Mouse (Mus musculus): Measurements from ENCODE around the gene Cenpf.
A peak's percentile ranks its signal among the peaks of the same experiment; 100 is the strongest.

Cenpf gene

DNA sequence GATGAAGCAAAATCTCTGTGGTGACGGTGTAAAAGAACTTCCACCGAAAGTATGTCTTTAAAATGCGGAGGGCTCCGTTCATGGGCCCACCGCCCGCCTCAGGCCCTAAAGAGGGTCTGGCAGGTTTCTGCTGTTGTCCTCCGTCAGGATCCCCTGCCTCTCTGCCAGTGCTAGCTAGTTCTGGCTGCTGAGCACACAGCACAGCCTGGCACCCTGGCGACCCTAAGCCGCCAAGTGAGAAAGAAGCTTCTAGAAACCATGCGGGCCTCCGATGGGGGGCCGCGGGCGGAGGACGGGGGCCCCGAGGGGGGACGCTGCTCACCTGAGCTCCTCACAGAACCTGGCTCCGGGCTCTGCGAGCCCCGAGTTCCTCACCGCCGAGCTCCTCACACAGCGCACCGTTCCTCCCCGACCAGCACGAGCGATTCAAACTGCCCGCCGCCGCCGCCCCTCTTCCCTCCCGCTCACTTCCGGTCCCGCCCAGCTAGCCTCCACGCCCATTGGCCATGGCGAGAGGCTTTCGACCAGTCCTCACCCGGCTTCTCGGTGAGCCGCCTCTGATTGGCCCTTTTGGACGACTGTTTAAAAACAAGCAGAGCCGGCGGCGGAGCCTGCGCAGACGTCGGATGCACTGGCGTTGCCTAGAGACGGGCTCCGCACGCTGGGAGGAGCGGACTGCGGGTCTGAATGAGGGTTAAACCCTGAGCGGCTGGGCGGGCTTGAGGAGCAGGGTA, at the start of gene Cenpf:
Cenpf (minus strand) TSS at position 433 of the 734 bp plus-strand sequence.
- DNase-seq (ENCODE audit: low read depth, low spot score), result peak; percentile 95

DNA sequence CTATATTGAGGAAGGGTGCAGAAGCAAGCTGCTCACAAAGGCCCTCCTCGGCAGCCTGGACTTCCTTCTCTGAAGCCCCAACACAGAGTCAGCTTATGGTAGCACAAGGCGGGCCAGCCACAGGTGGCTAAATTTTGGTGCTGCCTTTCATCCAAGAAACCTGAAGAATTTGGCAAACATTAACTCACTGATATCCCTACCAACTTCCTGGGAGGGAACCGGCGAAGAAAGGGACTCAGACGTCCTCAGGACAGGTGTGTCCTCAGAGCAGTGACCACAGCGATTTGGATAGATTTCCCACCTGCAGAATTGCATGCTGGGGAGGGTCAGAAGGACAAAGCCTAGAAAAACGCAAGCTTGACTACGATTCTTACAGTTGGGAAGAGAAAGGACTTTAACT, 44.3 kb upstream of the Cenpf start:
- no peak for DNase-seq (ENCODE audit: low read depth, low spot score)

DNA sequence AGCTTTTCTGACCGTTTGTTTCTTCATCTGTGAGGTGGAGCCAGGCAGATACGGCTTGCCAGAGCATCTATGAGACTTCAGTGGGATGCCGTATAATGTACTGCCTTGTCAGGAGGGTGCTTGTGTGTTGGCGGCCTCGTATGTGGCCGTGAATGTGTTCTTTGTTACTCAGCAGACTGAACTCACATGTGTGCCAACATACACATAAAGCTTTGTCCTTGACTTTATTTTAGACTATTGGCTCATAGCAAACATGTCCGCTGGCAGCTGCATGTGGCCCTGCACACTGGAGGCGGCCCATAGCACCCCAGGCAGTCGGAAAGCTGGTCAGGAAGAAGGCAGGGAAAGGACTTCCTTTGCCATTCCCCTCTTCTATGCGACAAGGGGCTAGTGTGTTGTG, 43.8 kb upstream of the Cenpf start:
- DNase-seq (ENCODE audit: low read depth, low spot score), result no peak

DNA sequence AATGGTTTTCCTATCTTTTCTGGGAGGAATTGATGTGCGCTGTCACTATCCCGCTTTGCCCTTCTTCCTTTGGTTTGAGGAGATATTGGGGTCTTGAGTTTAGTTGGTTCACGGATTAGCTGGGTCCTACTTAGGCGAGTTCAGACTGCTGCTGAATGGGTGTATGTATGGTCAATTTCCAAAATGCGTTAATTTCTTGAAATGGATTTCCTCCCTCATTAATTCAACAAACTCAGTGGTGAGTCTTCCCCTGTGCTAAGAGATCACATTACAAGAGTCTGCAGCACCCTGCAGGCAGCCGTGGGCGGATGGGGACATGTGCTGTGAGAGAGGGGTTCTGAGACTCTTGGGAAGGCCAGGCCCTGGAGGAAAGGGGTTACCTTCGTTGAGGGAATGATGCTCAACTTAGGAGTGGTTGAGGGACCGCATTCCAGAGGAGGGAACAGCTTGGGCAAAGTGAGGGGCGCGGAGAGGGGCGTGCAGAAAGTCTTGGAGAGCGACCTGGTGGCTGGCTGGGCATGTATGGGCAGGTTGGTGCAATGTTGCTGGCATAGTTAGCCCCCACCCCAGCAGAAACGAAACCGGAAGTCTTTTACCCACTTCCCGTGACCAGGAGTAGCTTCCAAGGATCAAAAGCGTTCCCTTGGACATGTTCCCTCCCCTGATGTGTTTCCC, 41.4 kb upstream of the Cenpf start:
- DNase-seq (ENCODE audit: low read depth, low spot score), result no peak

DNA sequence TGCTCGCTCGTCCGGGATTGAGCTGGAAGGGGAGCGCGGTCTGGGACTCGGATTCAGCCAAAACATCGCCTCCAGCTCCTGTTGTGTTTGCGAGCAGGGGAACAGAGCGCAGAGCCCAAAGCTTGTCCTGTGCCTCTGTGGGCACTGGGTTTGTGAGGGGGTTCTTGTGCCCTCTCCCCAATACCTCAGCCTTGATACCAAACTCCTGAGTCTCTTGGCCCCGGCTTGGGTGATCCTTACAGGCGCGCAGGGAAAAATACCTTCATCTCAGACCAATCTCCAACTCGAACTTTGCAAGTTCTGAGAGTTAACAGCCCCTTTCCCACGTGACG, 40.9 kb upstream of the Cenpf start:
- no peak for DNase-seq (ENCODE audit: low read depth, low spot score)

DNA sequence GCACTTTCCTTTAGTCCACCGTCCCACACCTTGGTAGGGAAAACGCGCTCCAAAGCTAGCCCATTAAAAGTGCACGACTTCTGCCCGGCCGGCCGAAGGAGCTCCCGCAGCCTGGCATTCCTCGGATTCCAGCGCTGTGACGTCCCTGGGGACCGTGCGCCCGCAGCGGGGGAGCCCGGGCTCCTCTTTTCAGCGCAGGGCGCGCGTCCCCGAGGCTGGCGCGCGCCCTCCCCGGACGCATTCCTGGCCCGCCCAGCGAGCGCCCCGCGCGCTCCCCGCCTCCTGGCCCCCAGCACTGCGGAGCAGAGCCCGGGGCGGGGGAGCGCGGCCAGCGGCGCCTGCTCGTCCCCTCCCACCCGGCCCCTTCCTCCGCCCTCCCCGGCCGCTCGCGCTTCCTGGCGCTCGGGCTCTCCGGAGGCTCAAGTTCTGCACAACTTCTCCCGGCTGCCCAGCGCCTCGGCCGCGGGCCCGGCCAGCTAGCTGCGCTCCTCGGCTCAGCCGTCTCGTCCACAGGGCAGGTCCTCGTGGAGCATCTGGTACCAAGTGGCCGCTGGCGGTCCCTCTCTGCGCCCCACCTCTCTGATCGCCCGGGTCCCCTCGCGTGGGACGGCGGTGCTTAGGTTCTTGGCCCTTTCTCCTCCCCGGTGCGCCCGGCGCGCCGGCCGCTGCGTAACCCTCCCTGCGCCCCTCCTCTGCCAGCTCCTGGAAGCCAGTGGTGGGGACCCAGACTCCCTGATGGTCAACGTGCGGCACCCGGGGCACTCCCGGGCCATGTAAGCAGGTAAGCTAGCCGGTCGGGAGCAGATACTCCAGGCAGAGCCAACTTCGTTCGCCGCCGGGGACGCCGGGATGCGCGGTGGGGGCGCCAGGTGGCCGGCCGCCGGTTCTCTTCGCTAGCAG, 40.2 kb upstream of the Cenpf start, which contains the start of gene Ptpn14:
Ptpn14 (plus strand) TSS at position 385 of the 900 bp plus-strand sequence.
- no peak for DNase-seq (ENCODE audit: low read depth, low spot score)

DNA sequence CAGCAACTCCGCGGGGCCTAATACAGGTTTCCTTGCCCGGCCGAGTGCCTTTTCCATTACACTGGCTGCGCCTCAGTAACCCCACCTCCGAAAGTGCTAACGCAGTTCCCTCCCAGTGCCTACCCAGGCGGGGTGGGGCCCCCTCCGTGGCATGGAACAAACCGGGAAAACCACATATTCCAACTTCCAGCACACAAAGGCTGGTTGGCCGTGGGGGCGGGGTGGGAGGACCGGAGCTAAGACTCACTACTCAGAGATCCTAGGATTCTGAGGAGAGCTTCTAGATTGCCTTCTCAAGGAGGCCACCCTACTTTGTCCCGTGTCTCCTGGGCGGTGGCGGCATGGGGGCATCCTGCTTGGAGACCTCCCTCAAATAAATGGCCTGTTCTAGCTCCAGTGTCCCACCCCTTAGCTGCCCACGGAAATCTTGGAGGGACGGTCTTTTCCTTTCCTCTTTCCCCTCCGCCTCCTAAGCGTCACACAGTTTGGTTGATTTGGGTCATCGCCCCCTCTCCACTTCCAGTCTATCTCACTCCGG, 39.5 kb upstream of the Cenpf start:
- DNase-seq (ENCODE audit: low read depth, low spot score), result no peak

DNA sequence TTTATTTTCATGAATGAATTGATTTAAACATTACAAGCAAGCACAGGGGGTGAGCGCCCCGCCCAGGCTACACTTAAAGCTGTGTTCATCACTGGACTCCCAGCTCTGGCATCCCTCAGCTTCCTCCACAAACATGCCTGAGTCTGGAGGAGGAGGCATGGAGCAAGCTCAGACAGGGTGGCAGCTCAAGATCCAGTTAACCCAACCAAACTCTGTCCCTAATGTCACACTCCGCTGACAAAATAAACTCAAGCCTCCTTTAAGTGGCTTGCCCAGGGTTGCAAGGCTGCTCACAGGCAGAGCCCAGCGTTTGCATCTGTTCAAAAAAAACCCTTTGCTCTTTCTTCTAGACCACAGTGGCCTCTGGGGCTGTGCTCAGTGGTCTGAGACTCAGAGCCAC, 38.2 kb upstream of the Cenpf start:
- no peak for DNase-seq (ENCODE audit: low read depth, low spot score)

DNA sequence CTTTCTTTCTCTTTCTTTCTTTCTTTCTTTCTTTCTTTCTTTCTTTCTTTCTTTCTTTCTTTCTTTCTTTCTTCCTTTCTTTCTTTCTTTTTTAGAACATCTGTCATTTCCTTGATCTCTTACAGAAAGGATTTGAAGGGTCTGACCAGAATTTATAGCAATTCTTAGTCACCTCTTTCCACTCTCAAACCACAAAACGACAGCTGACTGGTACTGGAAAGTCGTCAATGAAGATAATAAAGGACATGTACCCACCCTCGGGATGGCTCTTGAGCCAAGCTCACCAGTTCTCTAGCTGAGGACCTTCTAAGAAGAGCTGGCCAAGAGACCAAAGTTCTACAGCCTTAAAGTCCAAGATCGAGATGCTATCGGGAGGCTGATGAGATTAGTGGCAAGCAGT, 30.7 kb upstream of the Cenpf start:
- no peak for DNase-seq (ENCODE audit: low read depth, low spot score)

DNA sequence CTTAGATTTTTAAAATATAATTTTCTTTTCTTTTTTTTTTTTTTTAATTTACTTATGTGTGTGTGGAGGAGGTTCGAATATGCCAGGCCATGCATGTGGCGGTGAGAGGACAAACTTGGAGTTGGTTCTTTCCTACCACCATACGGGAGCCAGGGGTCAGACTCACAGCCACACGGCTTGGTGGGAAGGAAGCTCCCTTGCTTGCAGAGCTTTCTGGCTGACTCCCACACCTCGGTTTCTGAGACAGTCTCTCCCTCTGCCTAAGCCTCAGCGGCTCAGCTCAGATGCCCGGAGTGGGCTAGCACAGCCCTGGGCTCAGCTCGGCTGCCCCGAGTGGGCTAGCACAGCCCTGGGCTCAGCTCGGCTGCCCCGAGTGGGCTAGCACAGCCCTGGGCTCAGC, 29.7 kb upstream of the Cenpf start:
- no peak for DNase-seq (ENCODE audit: low read depth, low spot score)

DNA sequence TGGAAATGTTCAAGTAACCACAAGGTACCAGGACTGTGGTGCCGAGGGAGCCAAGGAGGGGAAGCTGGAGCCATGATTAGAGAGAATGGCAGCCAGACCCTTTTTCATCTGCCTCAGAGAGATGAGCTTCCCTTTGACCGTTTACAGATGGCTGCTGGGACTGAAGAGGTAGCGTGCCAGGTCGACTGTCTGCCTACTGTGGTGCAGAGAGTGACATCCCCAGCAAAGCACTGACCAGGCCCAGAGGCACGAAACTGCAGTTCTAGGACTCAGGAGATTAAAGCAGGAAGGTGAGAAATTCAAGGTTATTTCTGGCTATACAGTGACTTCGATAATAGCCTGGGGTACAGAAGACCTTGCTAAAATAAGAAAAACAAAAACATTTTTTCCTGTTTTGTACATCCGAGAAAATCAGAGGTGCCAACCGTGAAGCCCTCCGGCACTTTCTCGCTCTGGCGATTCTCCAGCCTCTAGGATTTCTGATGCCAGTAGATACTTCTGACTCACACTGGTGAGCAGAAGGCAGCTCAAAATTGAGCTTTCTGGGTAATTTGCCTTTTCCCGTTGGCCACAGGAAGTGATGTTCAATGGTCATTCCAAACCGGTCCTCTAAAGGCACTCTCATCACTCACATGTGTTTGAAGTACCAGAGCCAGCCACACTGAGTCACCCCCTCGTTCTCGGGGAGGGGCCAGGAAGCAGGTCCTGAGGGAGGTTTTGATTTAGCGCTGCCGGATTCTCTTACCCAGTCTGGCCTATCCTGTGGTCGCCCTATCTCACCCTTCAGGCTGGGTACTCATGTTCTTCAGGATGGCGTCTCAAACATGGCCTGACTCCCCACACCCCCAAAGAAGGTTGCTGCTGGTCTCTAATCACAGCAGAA, 28.3 kb upstream of the Cenpf start:
- DNase-seq (ENCODE audit: low read depth, low spot score), result no peak

DNA sequence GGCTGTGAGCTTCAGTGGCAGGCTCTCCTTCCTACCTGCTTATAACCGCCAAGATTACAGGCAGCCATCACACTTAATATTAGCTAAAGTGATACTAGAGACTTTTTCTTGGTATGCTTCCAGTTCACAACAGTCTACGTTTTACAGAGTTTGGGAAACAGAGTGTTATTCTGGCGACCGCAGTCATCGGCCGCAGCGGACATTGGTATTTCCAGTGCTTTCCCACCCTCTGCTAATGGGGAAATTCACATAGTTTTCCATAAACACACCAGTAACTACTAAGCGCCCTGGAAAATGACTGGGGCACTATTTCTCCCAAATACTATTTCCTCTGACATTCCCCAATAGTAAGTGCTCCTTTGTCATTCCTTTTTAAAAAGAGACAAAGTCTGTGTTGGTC, 21.1 kb upstream of the Cenpf start:
- no peak for DNase-seq (ENCODE audit: low read depth, low spot score)

DNA sequence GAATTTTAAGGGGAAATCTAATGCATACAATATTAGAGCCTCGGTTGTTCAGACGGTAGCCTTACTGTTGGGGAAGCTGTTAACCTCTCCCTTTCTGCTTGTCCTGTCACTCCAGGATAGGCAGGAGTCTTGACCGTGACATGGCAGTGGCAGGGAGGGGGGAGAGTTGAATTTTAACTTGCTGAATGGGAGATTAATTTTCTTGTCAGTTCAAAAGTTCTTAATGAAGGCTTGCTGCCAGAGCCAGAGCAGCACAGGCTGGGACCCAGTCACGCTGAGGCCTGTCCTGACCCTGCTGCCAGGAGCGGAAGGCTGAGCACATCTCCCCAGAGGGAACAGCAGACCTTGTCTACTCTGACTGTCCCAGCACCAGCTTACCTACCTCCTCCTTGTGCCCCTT, 19.5 kb upstream of the Cenpf start:
- DNase-seq (ENCODE audit: low read depth, low spot score), result no peak

DNA sequence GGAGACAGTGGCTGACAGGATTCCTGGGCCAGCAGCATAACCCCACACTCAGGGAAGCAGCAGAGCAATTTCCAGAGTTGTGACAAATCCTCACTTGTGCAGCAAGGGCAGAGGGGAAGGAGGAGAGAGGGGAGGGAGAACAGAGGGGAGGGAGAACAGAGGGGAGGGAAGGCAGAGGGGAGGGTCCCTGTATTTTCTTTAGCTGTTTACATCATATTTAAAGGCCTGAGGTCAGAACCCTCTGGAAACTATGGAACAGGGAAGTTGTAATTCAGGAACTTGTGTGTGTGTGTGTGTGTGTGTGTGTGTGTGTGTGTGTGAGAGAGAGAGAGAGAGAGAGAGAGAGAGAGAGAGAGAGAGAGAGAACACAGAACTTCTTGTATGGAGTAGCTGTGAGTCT, 19.1 kb upstream of the Cenpf start:
- DNase-seq (ENCODE audit: low read depth, low spot score), result no peak

DNA sequence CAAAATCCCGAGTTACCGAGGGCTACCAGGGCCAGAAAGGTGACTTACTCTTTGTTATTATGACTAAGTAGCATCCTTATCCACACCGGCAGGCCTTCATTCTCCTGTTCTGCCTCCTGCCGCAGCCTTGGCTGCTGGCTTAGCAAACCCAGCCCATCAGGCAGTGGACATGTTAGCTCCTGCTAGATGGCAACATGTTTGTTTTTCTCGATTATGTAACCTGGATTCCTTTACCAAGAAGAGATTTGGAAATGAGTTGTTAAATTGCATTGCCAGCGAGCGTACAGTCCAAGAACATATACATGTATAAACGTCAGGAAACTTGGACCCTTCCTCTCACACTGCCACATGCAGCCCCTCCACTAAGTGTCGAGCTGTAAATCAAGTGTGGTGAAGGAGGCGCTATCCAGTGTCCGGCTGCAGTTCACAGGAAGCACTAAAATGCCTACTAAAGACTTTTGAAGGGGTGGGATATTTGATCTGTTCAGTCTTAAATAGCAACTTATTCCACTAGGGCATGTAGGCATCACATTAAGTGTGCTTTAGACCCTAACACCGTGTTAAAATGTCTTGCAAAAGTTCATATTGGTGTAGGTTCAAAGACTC, 18.3 kb upstream of the Cenpf start:
- DNase-seq (ENCODE audit: low read depth, low spot score), result no peak

DNA sequence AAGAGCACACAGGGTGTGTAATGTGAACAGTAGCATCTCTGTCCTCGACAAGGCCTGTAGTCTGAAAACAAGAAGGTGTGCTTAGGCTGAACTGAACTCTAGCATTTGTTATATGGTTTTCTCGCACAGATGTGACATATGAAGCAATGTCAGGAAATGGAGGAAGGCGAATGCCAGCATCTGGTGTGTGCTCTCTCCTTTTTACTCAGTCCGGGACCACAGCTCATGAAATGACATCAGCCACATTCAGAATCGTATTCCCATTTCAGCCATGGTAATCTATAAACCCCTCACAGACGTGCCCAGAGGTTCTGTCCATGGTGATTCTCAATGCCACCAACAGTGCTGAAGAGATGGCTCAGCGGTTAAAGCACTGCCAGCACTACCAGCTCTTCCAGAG, 15.7 kb upstream of the Cenpf start:
- no peak for DNase-seq (ENCODE audit: low read depth, low spot score)

DNA sequence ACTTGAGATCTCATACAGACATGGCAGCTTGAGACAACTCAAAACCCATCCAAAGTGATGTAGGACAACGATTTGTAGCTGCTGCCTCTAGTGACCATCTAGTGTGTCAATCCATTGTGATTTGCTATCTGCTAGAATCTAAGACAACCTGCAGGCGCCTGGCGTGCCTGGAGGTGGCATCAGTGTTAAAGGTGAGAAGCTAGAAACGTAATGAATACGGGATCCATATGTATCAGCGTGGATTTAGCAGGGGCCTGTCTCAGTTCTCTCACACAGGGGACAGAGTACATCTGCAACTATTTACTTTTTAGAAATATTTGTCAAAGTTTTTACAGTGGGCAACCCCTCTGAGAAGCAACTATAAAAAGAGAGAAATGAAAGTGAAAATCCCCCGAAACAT, 15.3 kb upstream of the Cenpf start:
- DNase-seq (ENCODE audit: low read depth, low spot score), result no peak

DNA sequence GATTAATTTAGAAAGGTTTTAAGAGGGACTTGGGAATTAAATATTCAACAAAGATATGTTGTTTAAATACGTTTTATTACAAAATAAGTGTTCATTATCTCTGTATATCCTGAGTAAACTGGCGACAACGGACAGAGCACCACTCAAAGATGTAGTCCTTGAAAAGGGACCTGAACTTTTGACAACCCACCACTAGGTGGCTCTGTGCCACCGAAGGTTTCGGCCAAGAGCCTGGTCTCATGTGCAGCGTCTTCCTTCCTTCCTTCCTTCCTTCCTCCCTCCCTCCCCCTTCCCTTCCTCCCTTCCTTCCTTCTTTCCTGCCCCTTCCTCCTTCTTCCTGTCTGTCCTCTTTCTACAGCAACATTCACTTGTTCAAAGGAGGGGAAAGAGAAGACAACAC, 13.1 kb upstream of the Cenpf start:
- DNase-seq (ENCODE audit: low read depth, low spot score), result peak; percentile 61

DNA sequence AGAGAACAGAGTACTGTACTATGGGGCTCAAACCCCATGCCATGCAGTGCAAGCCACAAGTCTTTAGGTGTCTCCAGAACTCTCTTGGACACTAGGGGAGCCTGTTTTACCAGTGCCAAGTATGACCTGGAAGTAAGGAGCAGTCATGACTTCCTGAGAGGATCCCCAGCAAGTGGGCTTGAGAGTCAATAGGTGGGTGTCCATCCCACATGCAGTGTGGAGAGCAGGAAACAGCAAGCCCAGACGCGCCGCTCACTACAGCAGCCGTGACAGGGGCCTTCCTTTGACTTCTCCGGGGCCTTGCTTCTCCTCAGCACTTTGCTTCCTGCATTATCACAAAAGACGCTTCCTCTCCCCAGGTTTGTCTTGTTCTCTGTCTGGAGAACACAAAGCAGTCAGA, 12.3 kb upstream of the Cenpf start:
- DNase-seq (ENCODE audit: low read depth, low spot score), result no peak

DNA sequence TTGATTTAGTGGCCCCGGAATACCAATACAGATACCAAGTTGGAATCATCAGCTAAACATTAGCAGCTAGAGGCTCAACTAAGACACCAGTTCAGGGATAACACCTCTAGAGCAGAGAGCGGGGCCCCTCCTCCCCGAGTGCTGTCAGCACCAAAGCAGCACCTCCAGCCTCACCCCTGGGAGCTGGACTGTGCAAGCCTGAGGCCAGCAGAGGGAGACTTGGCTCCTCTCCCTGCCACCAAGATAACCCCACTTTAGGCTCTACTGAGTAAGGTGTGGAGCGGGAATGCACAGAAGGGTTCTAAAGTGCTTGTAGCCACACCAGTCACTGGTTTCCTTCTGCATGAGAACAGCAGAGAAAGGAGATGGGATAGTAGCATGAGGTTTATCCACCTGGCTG, 10.5 kb upstream of the Cenpf start:
- DNase-seq (ENCODE audit: low read depth, low spot score), result no peak

DNA sequence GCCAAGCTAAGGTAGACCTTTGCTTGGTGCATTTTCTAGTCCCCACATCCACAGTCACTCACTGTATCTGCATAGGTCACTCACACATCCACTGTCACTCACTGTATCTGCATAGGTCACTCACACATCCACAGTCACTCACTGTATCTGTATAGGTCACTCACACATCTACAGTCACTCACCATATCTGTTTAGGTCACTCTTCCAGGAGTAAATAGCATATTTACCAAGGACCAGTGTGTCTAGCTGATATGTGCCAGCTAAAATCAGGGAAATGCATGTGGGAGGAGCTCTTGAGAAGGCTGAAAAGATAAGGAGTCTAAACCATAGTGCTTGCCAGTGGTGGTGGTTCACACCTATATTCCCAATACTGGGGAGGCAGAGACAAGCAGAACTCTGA, 7.4 kb upstream of the Cenpf start:
- DNase-seq (ENCODE audit: low read depth, low spot score), result no peak
